Mouse (Mus musculus): ENCODE measurements at regions not wholly inside any gene's neighbourhood (a gene's known extent, or its start where the extent isn't known, plus 50 kb on each side); places are given as distances from the start of the nearest gene placed in this dataset.

DNA sequence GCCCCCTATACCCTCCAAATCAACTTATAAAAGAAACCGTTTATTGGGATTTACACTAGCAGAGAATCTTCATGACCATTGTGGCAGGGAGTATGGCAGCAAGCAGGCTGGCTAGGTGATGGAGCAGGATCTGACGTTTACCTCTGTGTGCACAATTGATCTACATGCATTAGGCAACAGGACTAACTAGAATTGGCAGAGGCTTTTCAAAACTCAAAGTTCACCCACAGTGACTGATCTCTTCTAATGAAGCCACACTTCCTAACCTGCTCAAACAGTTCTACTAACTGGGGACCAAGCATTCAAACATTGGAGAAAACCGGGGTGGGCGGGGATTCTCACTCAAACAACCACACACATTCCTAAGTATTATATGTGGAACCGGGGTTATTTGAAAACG lies 1382.9 kb upstream of the Tenm2 start:
- Histone ChIP-seq H3K4me1 (replicated peaks) (no peaks in the 10 kb centered on the region), H3K4me3 (no peak overlapping the region), H3K9me3 (no peaks in the 10 kb centered on the region), H3K36me3 (no peaks in the 10 kb centered on the region), H3K27ac (no peak overlapping the region), H3K27me3 (ENCODE audit: insufficient read depth, poor library complexity, severe bottlenecking) (no peaks in the 10 kb centered on the region)
- 84% methylated on average over 6 of the region's 6 CpGs for WGBS
- no peak for DNase-seq (ENCODE audit: low spot score)

DNA sequence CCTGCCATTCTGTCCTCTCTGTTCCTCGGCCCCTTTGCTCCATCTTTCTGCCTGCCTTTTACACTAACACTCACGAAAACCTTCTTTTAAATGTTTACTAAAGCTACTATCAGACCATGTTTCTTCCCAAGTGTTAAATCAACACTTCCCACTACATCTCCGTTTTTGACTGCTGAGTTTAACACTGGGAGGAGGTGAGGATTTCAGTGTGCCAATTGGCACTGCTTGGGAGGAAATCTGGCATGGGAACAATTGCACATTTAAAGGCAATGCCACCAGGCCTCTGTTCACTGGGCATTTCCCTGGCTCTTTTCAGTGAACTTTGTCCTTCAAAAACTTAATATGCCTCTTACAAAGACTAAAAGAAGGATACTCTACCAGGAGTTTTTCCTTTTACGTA lies 1365.2 kb upstream of the Tenm2 start:
- H3K27me3 ChIP-seq (ENCODE audit: insufficient read depth, poor library complexity, severe bottlenecking), result no peaks in the 10 kb centered on the region
- 70% methylated on average over 4 of the region's 4 CpGs for WGBS
- no peak for DNase-seq (ENCODE audit: low spot score)

DNA sequence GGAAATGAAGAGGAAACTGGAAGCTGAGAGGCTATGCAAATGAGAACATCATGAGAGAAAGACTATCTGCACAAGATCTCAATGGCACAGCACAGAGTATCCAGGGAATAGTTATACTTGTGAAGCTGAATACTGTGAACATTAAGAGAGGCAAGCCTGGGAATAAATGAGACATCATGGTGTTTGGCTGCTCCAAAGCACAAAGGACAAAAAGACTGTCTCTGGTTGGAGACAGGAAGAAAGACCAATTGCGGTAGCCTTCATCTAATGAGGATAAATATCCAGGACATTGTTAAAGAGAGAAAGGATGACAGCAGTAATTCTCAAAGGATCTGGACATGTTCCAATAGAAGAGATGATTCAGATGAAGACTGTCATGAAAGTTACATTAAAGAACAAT lies 1332.8 kb upstream of the Tenm2 start:
- no peak for DNase-seq (ENCODE audit: low spot score)
- WGBS, result 92% methylated on average over 1 of the region's 1 CpGs

More for the DNA sequence above, 1365.2 kb upstream of the Tenm2 start:
- Histone ChIP-seq H3K36me3 (no peaks in the 10 kb centered on the region), H3K27ac (no peak overlapping the region), H3K9me3 (no peaks in the 10 kb centered on the region), H3K4me3 (no peak overlapping the region), H3K4me1 (replicated peaks) (no peaks in the 10 kb centered on the region)

DNA sequence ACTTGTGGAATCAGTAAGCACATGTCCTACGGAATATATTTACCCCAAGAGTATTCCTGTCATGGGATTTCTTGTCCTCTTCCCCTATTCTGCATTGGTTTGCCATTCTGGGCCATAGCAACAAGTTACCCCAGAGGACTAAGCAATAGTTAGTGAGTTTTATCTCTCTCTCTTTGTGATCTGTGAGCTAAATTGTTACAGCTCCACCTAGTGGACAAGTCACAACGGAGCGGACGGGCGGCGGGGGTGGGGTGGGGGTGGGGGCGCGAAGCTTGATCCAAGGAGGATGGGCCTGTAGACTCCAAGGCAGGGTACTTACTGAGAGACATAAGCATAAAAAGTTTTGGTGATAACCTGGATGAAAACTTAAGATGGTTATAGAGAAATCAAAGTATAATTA lies 1308.1 kb upstream of the Tenm2 start:
- Histone ChIP-seq H3K9me3 (no peaks in the 10 kb centered on the region), H3K36me3 (no peaks in the 10 kb centered on the region), H3K27ac (no peak overlapping the region), H3K4me3 (no peak overlapping the region), H3K4me1 (replicated peaks) (no peaks in the 10 kb centered on the region), H3K27me3 (ENCODE audit: insufficient read depth, poor library complexity, severe bottlenecking) (no peaks in the 10 kb centered on the region)
- WGBS, result 11% methylated on average over 8 of the region's 8 CpGs
- peak; percentile 30 for DNase-seq (ENCODE audit: low spot score)

More for the DNA sequence above, 1332.8 kb upstream of the Tenm2 start:
- Histone ChIP-seq H3K9me3 (no peaks in the 10 kb centered on the region), H3K27me3 (ENCODE audit: insufficient read depth, poor library complexity, severe bottlenecking) (no peaks in the 10 kb centered on the region), H3K27ac (no peak overlapping the region), H3K4me1 (replicated peaks) (no peaks in the 10 kb centered on the region), H3K36me3 (no peaks in the 10 kb centered on the region), H3K4me3 (no peak overlapping the region)

GRCm38 (mm10) chr11:38540097-38540496 lies 1304.3 kb upstream of the Tenm2 start:
- no peaks in the 10 kb centered on the region for H3K27me3 ChIP-seq (ENCODE audit: insufficient read depth, poor library complexity, severe bottlenecking)
- 93% methylated on average over 2 of the region's 2 CpGs for WGBS
- no peaks in the 10 kb centered on the region for H3K4me1 ChIP-seq (replicated peaks)
- H3K4me3 ChIP-seq, result no peak overlapping the region
- no peaks in the 10 kb centered on the region for H3K9me3 ChIP-seq
- no peak for DNase-seq (ENCODE audit: low spot score)
- H3K36me3 ChIP-seq, result no peaks in the 10 kb centered on the region
- H3K27ac ChIP-seq, result no peak overlapping the region

- WGBS, result 80% methylated on average over 2 of the region's 2 CpGs
- H3K36me3 ChIP-seq, result no peaks in the 10 kb centered on the region
Measured at GRCm38 (mm10) chr11:38532282-38532681, 1296.5 kb upstream of the Tenm2 start.

GRCm38 (mm10) chr11:38509676-38510075 lies 1273.9 kb upstream of the Tenm2 start:
- Histone ChIP-seq H3K27ac (no peak overlapping the region), H3K4me1 (replicated peaks) (no peaks in the 10 kb centered on the region), H3K4me3 (no peak overlapping the region), H3K36me3 (no peaks in the 10 kb centered on the region), H3K9me3 (no peaks in the 10 kb centered on the region), H3K27me3 (ENCODE audit: insufficient read depth, poor library complexity, severe bottlenecking) (no peaks in the 10 kb centered on the region)
- WGBS, result 84% methylated on average over 4 of the region's 4 CpGs
- DNase-seq (ENCODE audit: low spot score), result no peak

More at GRCm38 (mm10) chr11:38532282-38532681, 1296.5 kb upstream of the Tenm2 start:
- no peak for DNase-seq (ENCODE audit: low spot score)
- no peaks in the 10 kb centered on the region for H3K9me3 ChIP-seq
- H3K27ac ChIP-seq, result no peak overlapping the region
- no peaks in the 10 kb centered on the region for H3K4me1 ChIP-seq (replicated peaks)
- H3K4me3 ChIP-seq, result no peak overlapping the region
- H3K27me3 ChIP-seq (ENCODE audit: insufficient read depth, poor library complexity, severe bottlenecking), result no peaks in the 10 kb centered on the region

GRCm38 (mm10) chr11:38464239-38464596 lies 1228.5 kb upstream of the Tenm2 start:
- Histone ChIP-seq H3K27me3 (ENCODE audit: insufficient read depth, poor library complexity, severe bottlenecking) (no peaks in the 10 kb centered on the region), H3K27ac (no peak overlapping the region), H3K36me3 (no peaks in the 10 kb centered on the region), H3K4me3 (no peak overlapping the region), H3K4me1 (replicated peaks) (no peaks in the 10 kb centered on the region), H3K9me3 (no peaks in the 10 kb centered on the region)
- 94% methylated on average over 2 of the region's 2 CpGs for WGBS
- no peak for DNase-seq (ENCODE audit: low spot score)

DNA sequence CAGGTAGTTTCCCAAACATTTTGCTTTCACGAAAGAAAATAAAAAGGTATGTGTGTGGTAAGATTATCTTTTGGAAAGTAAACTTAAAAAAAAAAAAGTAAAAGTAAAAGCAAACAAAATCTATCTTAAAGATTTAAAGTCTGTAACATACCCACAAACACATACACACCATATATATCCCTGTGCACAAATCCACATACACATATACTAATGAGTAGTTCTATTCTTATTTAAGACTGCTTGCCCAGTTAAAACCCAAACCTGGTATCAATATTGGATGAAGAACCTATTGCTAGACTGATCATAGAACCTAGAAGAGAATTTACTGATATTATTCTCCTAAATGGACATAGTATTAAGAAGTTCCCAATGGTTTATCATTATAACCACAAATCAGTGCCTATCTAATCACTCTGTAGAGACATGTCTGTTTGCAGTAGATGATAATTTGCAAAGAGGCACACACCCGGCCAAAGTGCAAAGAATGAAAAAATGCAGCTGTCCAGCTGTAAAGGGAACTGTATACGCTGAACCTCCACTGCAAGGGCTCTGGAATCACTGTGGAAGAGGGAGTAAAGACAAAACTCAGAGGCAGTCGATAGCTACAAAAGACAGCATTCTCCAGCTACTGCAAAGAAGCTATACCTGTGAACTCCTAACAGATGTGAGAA lies 1227.9 kb upstream of the Tenm2 start:
- Histone ChIP-seq H3K4me3 (no peak overlapping the region), H3K27ac (no peak overlapping the region), H3K4me1 (replicated peaks) (no peaks in the 10 kb centered on the region), H3K27me3 (ENCODE audit: insufficient read depth, poor library complexity, severe bottlenecking) (no peaks in the 10 kb centered on the region), H3K36me3 (no peaks in the 10 kb centered on the region), H3K9me3 (no peaks in the 10 kb centered on the region)
- 86% methylated on average over 4 of the region's 4 CpGs for WGBS
- no peak for DNase-seq (ENCODE audit: low spot score)

DNA sequence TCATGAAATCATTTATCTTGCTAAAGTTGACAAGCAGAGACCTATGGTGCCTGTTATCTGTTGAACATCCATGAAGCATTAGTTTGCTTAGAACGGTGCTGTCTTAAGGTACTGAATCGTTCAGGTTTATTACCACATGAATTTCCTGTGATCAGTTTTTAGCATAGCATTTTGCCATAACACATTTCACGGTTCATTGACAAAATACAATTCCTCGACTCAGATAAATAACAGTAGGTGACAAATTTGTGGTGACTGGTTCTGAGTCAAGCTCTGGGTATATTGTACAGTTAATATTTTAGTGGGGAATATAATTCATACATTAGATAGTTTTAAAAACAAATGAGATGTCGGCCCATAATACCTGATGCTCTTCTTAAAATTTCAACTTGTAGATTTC lies 1207.5 kb upstream of the Tenm2 start:
- no peak for DNase-seq (ENCODE audit: low spot score)
- H3K4me1 ChIP-seq (replicated peaks), result no peaks in the 10 kb centered on the region
- no peak overlapping the region for H3K4me3 ChIP-seq
- WGBS, result 90% methylated on average over 5 of the region's 5 CpGs
- no peak overlapping the region for H3K27ac ChIP-seq
- H3K36me3 ChIP-seq, result no peaks in the 10 kb centered on the region
- H3K27me3 ChIP-seq (ENCODE audit: insufficient read depth, poor library complexity, severe bottlenecking), result no peaks in the 10 kb centered on the region
- no peaks in the 10 kb centered on the region for H3K9me3 ChIP-seq

GRCm38 (mm10) chr11:38410302-38410701 lies 1174.5 kb upstream of the Tenm2 start:
- H3K27ac ChIP-seq, result no peak overlapping the region
- no peaks in the 10 kb centered on the region for H3K9me3 ChIP-seq
- 53% methylated on average over 1 of the region's 1 CpGs for WGBS
- no peaks in the 10 kb centered on the region for H3K27me3 ChIP-seq (ENCODE audit: insufficient read depth, poor library complexity, severe bottlenecking)
- H3K4me1 ChIP-seq (replicated peaks), result no peaks in the 10 kb centered on the region
- no peak overlapping the region for H3K4me3 ChIP-seq
- H3K36me3 ChIP-seq, result no peaks in the 10 kb centered on the region
- no peak for DNase-seq (ENCODE audit: low spot score)

DNA sequence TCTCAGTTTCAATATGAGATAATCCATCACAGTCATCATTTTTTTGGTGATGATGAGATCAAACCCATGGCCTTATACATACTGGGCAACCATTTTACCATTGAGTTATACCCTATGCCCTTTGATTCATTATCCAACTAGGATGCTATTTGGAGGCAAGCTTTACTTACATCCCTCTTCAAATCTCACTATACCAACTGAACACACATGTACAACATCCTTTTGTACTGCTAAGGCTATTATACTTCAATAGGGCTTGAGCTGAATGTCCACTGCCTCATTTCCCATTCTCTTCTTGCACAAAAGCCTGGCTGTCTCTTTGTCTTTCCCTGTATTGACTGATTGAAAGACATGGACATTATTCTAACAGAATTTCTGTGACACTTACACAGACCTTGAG lies 1162.0 kb upstream of the Tenm2 start:
- DNase-seq (ENCODE audit: low spot score), result no peak
- Histone ChIP-seq H3K36me3 (no peaks in the 10 kb centered on the region), H3K4me1 (replicated peaks) (peaks cover 5% of the 10 kb centered on the region; the same call in 1 of the 2 replicates), H3K9me3 (no peaks in the 10 kb centered on the region), H3K4me3 (no peak overlapping the region), H3K27ac (no peak overlapping the region), H3K27me3 (ENCODE audit: insufficient read depth, poor library complexity, severe bottlenecking) (no peaks in the 10 kb centered on the region)

DNA sequence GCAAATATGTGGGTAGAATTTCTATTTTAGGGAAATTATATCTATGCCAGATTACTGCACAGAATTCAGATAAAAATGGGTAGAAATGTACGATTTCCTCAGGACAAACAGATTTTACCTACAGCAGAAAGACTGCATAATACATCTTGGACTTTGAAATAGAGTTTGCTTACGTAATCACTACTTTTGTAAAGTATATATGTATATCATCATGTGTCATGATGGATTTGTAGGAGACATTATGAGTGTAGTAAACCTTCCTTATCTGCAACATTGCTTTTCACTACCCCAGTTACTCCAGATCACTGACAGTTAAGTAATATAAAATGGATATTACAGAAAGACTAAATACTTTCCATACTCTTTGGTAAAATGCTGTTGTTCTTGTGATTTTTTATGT lies 1151.2 kb upstream of the Tenm2 start:
- Histone ChIP-seq H3K4me1 (replicated peaks) (no peaks in the 10 kb centered on the region), H3K27me3 (ENCODE audit: insufficient read depth, poor library complexity, severe bottlenecking) (no peaks in the 10 kb centered on the region), H3K36me3 (no peaks in the 10 kb centered on the region), H3K4me3 (no peak overlapping the region), H3K9me3 (no peaks in the 10 kb centered on the region), H3K27ac (no peak overlapping the region)
- DNase-seq (ENCODE audit: low spot score), result no peak
- WGBS, result 86% methylated on average over 2 of the region's 2 CpGs

DNA sequence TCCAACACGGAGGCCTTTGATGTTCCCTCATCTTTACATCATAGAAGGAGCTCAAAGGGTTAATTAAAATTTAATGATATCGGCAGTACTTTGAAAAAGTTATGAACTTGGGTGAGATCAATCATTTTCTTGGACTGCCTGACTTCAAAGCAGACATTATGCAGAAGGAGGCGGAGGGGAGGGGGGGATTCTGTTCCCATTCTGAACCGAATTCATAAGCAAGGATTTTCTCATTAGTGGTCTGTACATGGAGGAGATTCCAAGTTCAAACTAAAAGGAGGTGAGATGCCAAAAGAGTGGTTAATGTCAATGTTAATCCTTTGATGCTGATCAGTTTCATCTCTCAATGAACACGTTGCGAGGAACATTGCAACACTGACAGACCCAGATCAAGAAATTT lies 1110.7 kb upstream of the Tenm2 start:
- H3K27me3 ChIP-seq (ENCODE audit: insufficient read depth, poor library complexity, severe bottlenecking), result no peaks in the 10 kb centered on the region
- H3K36me3 ChIP-seq, result no peaks in the 10 kb centered on the region
- H3K4me1 ChIP-seq (replicated peaks), result no peaks in the 10 kb centered on the region
- H3K9me3 ChIP-seq, result no peaks in the 10 kb centered on the region
- DNase-seq (ENCODE audit: low spot score), result no peak
- no peak overlapping the region for H3K4me3 ChIP-seq
- 78% methylated on average over 6 of the region's 6 CpGs for whole genome bisulfite sequencing
- H3K27ac ChIP-seq, result no peak overlapping the region

Measured in hindbrain, embryonic 10.5 days (tissue).